Mouse (Mus musculus) lung, embryonic 16.5 days (tissue): Measurements from ENCODE around the gene Aff3. TPM values are rescaled to one million over a fixed set of nuclear protein-coding genes. Genes with fewer than 3 reads are reported as not detected.
A peak's percentile ranks its signal among the peaks of the same experiment; 100 is the strongest.

Experiments used
- ATAC-seq: fragments of 200-750 bp; cut with Nextera tagmentation; 2 replicates; pipeline ENCODE4 v1.8.0; 2017; ENCODE audit warnings: low read depth, mild to moderate bottlenecking, moderate library complexity
- H3K27ac ChIP-seq: fragments of 300-500 bp; sonication (generic); 2 replicates; pipeline ENCODE4 v1.5.1; 2014; ENCODE audit warnings: mild to moderate bottlenecking, control low read depth, low read length
- H3K27me3 ChIP-seq: fragments of 300-500 bp; sonication (generic); 2 replicates; pipeline ENCODE4 v1.6.1; 2014; ENCODE audit warnings: low read depth, low read length, mixed read lengths; ENCODE audit not compliant: control insufficient read depth, insufficient read depth
- H3K36me3 ChIP-seq: fragments of 300-500 bp; sonication (generic); 2 replicates; pipeline ENCODE4 v1.6.1; 2014; ENCODE audit warnings: low read length; ENCODE audit not compliant: control insufficient read depth, insufficient read depth
- H3K4me1 ChIP-seq: fragments of 300-500 bp; sonication (generic); replicated peaks from 2 replicates; pipeline ENCODE4 v1.6.1; 2014; ENCODE audit warnings: low read length, mixed read lengths; ENCODE audit not compliant: control insufficient read depth, insufficient read depth
- H3K4me2 ChIP-seq: fragments of 300-500 bp; sonication (generic); 2 replicates; pipeline ENCODE4 v1.6.1; 2014; ENCODE audit warnings: low read depth, low read length, control low read depth
- H3K4me3 ChIP-seq: fragments of 300-500 bp; sonication (generic); 2 replicates; pipeline ENCODE4 v1.5.1; 2014; ENCODE audit warnings: mild to moderate bottlenecking, low read length, control low read depth
- H3K9ac ChIP-seq: fragments of 300-500 bp; sonication (generic); 2 replicates; pipeline ENCODE4 v1.6.1; 2014; ENCODE audit warnings: low read length, control low read depth
- H3K9me3 ChIP-seq: fragments of 300-500 bp; sonication (generic); 2 replicates; pipeline ENCODE4 v1.6.1; 2016; ENCODE audit warnings: low read length; ENCODE audit not compliant: control insufficient read depth
- WGBS: fragments of 180-500 bp; shearing (Covaris S2); extraction: QIAGEN DNeasy Blood & Tissue Kit; methylation state at CpG from one replicate; pipeline ENCODE4 v1.1.7; 2014; 5-methylcytosine and 5-hydroxymethylcytosine counted together
- polyA plus RNA-seq: library from polyadenylated mRNA; unstranded; fragments of >200 nt; fragmentation: Nextera tagmentation; extraction: Ambion mirVana; gene quantifications from 2 replicates; pipeline ENCODE4 v1.2.1, GENCODE M21; 2015

Aff3 gene
- polyA plus RNA-seq, 1 experiment from 2014 or later: 2.6 TPM

GRCm38 (mm10) chr1:38130715-38131483 lies 533.9 kb downstream of the Aff3 start:
- H3K9ac ChIP-seq: no peak overlapping the region
- 34% methylated on average over 10 of the region's 10 CpGs for WGBS

GRCm38 (mm10) chr1:38129501-38130267 lies 535.1 kb downstream of the Aff3 start, which contains the start of gene Rev1:
Gene Rev1, minus strand, starts transcription at chr1:38129801.
- ATAC-seq: peak; percentile 96
- H3K27me3 ChIP-seq: no peaks in the 10 kb centered on the region
- peak within 1 kb of the TSS; percentile 86 for H3K4me3 ChIP-seq
- H3K27ac ChIP-seq: peak within 1 kb of the TSS; percentile 84
- no peaks in the 10 kb centered on the region for H3K9me3 ChIP-seq
- H3K4me1 ChIP-seq: peaks cover 14% of the 10 kb centered on the region
- no peaks in the 10 kb centered on the region for H3K36me3 ChIP-seq
- under 1% methylated on average over 56 of the region's 122 CpGs for WGBS
- peak within 1 kb of the TSS; percentile 88 for H3K9ac ChIP-seq
- H3K4me2 ChIP-seq: peak within 1 kb of the TSS; percentile 91

More at GRCm38 (mm10) chr1:38130715-38131483, 533.9 kb downstream of the Aff3 start:
- ATAC-seq: no peak
- Histone ChIP-seq H3K4me2 (no peak overlapping the region), H3K4me1 (peaks cover 11% of the 10 kb centered on the region), H3K9me3 (no peaks in the 10 kb centered on the region), H3K27me3 (no peaks in the 10 kb centered on the region), H3K4me3 (no peak overlapping the region), H3K36me3 (no peaks in the 10 kb centered on the region), H3K27ac (no peak overlapping the region)

GRCm38 (mm10) chr1:38128919-38129436 lies 535.8 kb downstream of the Aff3 start:
- ATAC-seq: no peak; the same call in 1 of the 2 replicates
- H3K4me1 ChIP-seq: peaks cover 14% of the 10 kb centered on the region
- H3K36me3 ChIP-seq: no peaks in the 10 kb centered on the region
- no peaks in the 10 kb centered on the region for H3K27me3 ChIP-seq
- H3K4me2 ChIP-seq: peak overlapping the region; percentile 91
- WGBS: under 1% methylated on average over 53 of the region's 68 CpGs
- peak overlapping the region; percentile 84 for H3K27ac ChIP-seq
- H3K9ac ChIP-seq: peak overlapping the region; percentile 88
- peak overlapping the region; percentile 86 for H3K4me3 ChIP-seq
- no peaks in the 10 kb centered on the region for H3K9me3 ChIP-seq

Other genes with a start within 250 kb of the Aff3 start
- gene Lonrf2, start 171.8 kb upstream of the Aff3 start, polyA plus RNA-seq: 0.38 and 0.40 TPM in 2 replicates
- 1.1 and 1.2 TPM in 2 replicates for gene Chst10, start 233.2 kb upstream of the Aff3 start, polyA plus RNA-seq